Mouse (Mus musculus): ENCODE results near the gene Ctr9.

The Ctr9 gene

GRCm38 (mm10) chr7:111028281-111029045 lies at the start of gene Ctr9:
Gene Ctr9, plus strand, starts transcription at chr7:111028951.
- TF ChIP-seq GATA4 (IDR thresholded peaks at IDR 0.05; ENCODE audit: insufficient replicate concordance, low read length) = no peak

- TF ChIP-seq GATA4 (IDR thresholded peaks at IDR 0.05; ENCODE audit: insufficient replicate concordance, low read length) = no peak
Measured at GRCm38 (mm10) chr7:110981036-110981435, 47.7 kb upstream of the Ctr9 start.

DNA sequence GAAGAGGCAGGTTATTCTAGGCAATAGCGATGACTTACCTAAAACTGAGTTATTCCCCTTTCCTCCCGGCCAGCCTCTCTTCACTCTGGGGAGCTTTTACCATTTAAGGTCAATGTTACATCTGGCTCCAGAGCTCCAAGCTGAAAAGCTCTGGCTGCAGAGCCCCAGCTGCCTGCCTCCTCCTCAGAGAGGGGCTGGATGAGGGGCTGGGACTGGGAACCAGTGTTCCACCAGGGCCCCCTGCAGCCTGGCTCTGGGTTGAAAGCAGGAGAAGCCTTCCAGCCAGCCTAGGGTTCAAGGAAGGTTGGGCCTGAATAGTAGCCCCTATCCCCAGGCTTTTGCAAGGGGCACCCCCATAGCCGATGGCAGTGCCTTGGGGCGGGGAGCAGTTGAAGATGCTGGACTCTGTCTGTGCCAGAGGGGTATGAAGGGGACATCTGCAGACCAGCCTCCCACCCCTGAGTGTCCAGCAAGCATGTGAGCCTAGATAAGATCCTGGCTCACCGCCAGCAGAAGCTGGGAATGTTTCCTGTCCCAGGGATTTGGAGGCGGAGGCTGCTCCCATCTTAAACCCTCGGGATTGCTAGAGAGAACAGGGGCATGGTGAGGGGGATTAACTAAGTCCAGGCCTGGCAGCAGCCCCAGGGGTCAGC lies 46.6 kb upstream of the Ctr9 start, which contains the start of gene Mrvi1:
Mrvi1 (minus strand) TSS at position 409 of the 653 bp plus-strand sequence.
- peak; percentile 42; the same call in 1 of the 2 replicates for TF ChIP-seq GATA4 (IDR thresholded peaks at IDR 0.05; ENCODE audit: insufficient replicate concordance, low read length)

- no peak for TF ChIP-seq GATA4 (IDR thresholded peaks at IDR 0.05; ENCODE audit: insufficient replicate concordance, low read length)
Measured at GRCm38 (mm10) chr7:110982764-110983163, 46.0 kb upstream of the Ctr9 start.

DNA sequence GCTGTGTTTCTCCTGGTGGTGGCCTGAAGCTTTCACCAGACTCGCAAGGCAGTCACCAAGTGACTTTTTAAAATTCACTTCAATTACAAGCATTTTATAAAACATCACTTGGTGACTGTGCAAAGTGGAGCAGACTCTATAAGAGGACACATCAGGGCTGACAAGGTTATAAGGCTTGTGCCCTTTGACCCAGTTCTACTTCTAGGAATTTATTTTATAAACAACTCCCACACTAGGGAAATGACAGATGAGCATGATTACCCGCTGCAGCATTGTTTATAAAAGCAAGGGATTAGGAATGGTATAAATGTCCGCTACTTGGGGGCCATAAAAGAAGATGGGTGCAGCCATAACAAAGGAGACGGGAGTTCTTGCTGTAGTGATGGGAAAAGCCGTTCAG lies 45.1 kb upstream of the Ctr9 start:
- no peak for TF ChIP-seq GATA4 (IDR thresholded peaks at IDR 0.05; ENCODE audit: insufficient replicate concordance, low read length)

GRCm38 (mm10) chr7:110985581-110986265 lies 43.0 kb upstream of the Ctr9 start:
- TF ChIP-seq GATA4 (IDR thresholded peaks at IDR 0.05; ENCODE audit: insufficient replicate concordance, low read length) = no peak

DNA sequence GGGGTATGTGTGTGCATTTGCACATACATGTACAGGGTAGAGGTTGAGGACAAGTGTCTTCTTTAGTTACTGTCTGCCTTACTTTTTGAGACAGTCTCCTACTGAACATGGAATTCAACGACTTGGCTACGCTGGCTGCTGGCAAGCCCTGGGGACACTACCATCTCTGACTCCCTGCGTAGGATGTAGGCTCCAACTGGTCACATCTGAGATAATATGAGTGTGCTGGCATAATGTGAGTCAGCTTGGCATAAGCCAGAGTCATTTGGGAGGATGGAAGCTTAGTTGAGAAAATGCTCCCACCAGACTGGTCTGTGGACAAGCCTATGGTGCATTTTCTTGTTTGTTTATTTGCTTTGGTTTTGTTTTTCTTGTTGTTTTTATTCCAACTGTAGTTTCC lies 40.7 kb upstream of the Ctr9 start:
- TF ChIP-seq GATA4 (IDR thresholded peaks at IDR 0.05; ENCODE audit: insufficient replicate concordance, low read length) = no peak

DNA sequence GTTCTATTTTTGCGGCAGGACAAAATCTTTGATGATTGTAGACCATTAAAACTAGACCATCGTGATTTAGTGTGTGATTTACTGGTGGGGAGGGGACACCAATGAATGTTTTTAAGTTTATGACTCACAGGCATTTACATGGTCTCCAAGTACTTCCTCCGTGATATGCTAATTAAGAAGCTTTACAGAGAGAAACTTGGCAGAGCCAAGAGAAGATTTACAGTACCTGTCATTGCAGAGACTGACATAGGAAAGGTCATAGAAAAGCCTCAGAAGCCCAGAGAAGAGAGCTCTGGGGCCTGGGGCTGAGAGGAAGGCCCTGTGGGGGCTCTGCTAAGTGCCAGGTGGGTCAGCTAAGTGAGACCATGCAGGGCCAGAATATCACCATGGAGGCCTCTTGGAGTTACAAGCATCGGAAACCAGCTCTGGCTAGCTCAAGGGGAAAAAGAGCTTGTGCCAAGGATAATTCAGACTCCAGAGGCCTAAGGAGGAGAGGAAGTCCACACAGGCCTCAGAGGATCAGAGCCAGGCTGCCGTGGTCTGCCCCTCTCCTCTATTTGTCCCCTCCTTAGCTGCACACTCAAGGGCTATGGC lies 39.4 kb upstream of the Ctr9 start:
- no peak for TF ChIP-seq GATA4 (IDR thresholded peaks at IDR 0.05; ENCODE audit: insufficient replicate concordance, low read length)

- no peak for TF ChIP-seq GATA4 (IDR thresholded peaks at IDR 0.05; ENCODE audit: insufficient replicate concordance, low read length)
Measured at GRCm38 (mm10) chr7:110990356-110991220, 38.2 kb upstream of the Ctr9 start.

DNA sequence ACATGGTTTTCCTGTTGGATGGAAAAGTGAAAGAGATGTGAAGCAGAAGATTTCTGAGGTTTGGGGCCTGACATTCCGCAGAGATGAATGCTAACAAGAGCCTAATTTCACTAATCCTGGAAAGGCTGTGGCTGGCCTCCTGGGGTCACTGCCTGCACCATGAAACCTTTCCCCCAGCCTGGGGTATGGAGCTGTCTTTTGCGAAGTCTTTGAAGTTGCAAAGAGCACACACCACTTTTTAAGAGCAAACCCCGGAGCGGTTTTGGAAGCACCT lies 37.6 kb upstream of the Ctr9 start:
- no peak for TF ChIP-seq GATA4 (IDR thresholded peaks at IDR 0.05; ENCODE audit: insufficient replicate concordance, low read length)

DNA sequence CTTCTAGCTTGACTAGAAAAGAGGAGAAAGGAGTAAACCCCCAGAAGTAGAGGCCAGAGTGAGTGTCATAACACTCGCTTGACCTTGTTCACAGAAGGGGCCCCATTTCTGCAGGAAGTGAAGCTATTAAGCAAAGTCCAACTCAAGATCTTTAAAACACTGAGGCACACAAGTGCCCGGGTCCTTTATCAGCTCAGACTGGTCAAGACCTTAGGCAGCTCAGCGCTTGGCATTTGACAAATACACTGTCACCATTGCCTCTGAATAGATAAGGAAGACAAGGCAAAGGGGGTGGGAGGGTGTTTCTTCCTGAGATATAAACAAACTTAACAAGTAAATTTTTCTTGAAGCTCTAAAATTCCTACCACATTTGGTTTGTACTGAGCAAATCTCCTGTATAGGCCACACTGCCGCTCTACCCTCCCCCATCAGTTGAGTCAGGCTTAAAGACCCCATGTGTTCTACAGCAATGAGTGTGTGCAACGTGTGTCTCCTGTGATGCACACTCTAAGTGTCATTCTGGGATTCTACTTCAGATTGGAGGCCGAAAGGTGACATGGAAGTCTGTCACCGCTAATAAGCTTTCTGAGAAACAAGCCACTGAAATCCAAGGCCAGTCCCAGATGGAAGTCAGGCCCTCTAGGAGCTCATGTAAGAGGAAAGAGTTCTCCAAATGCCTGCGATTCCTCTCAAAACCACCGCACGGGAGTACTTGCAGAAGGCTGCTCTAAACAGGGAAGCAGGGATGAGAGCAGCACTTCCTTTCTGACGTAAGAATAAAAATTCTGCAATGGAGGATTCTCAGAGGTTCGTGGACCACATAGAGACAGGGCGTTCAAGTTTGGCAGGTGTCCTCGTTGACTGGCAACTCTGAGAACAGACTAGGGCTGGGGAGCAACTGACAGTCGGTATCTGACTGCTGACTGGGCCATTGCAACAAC lies 29.6 kb upstream of the Ctr9 start:
- no peak for TF ChIP-seq GATA4 (IDR thresholded peaks at IDR 0.05; ENCODE audit: insufficient replicate concordance, low read length)

DNA sequence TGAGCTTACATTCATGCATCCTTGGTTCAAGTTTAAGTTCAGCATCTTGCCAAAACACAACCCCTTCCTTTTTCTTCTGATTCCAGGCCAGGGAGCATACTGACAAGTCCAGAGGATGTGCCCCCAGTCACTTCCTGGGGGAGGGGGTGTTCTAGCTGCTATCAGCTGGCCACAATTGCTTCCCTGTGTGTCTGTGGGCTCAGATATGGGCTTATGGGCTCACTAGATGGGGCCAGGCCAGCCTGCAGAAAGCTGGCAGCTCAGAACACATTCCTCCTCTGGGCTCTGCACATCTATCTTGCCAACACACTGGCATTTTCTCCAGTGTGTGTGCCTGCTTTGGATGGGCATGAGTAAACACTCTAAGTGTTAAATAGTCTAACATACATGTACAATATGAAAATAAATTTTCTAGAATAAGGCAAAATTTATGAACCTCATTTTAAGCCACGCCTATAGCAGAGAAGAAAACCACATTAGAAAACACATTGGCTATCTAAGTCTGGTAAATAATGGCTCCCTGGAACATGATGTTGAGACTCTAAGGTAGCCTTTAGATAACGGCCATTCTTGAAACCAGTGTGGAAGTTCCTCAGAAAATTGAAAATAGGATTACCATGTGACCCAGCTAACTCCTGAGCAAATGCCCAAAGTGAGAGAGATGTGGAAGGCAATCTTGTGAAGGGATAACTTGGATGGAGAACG lies 24.5 kb upstream of the Ctr9 start:
- TF ChIP-seq GATA4 (IDR thresholded peaks at IDR 0.05; ENCODE audit: insufficient replicate concordance, low read length) = no peak

DNA sequence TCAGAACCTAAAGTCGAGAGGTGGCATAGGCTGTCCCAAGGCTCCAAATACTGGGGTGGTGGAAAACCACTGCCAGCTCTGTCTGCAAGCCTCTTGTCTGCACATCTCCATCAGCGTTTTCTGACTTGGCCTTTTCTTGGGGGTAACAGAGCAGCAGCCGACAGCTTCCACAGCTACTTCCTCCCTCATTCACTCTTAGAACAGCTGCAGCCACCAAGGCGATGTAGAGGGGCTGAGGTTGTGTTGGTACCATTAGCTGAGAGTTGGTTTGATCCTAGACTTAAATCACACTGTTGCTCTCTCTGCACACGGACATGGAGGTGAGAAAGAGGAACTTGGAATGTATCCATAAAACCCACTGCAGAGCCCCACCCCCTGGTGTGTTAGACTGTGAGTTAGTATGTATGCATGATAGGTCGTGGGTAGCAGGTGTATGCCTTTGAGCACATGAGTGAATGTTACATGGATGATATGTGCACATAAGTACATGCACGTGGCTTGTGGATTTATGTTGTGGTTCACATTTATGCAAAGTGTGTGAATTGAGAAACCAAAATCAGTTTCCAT lies 14.6 kb upstream of the Ctr9 start:
- no peak for TF ChIP-seq GATA4 (IDR thresholded peaks at IDR 0.05; ENCODE audit: insufficient replicate concordance, low read length)

Data from liver, adult (tissue).